Mouse (Mus musculus): ENCODE data around the gene Bcl6b. TPM values are rescaled to one million over a fixed set of nuclear protein-coding genes. Genes with fewer than 3 reads are reported as not detected.

The Bcl6b gene
- 1 to 10 TPM; 1.4 to 2.6 TPM for total RNA-seq (2021)
- long read RNA-seq, experiment 1 = 0 reads
- long read RNA-seq, experiment 2, partial matches to known transcripts = 0 of 1 reads
- long read RNA-seq, experiment 2, other reads (novel, unspliced or antisense) = 1 of 1 reads

GRCm38 (mm10) chr11:70229260-70230010, at the start of gene Bcl6b:
Gene Bcl6b, minus strand, starts transcription at chr11:70229798.
- TF ChIP-seq CTCF (IDR thresholded peaks at IDR 0.05) = no peak
- no peak for DNase-seq
- intact Hi-C loops (cut with DNase I) = no loop called here
- Histone ChIP-seq H3K27ac (peak within 1 kb of the TSS; percentile 92), H3K4me3 (peak within 1 kb of the TSS; percentile 73)

- no peak overlapping the region for H3K27ac ChIP-seq
- no peak overlapping the region for H3K4me3 ChIP-seq
- intact Hi-C loops (cut with DNase I) = no loop called here
- no peak for TF ChIP-seq CTCF (IDR thresholded peaks at IDR 0.05)
- no peak for DNase-seq
These were observed 49.4 kb upstream of the Bcl6b start for GRCm38 (mm10) chr11:70278961-70279360.

GRCm38 (mm10) chr11:70271641-70272040, 42.0 kb upstream of the Bcl6b start:
- no peak overlapping the region for H3K4me3 ChIP-seq
- TF ChIP-seq CTCF (IDR thresholded peaks at IDR 0.05) = no peak
- DNase-seq = no peak
- intact Hi-C loops (cut with DNase I) = no loop called here
- H3K27ac ChIP-seq = no peak overlapping the region

GRCm38 (mm10) chr11:70266405-70266804, 36.8 kb upstream of the Bcl6b start:
- no peak overlapping the region for H3K4me3 ChIP-seq
- H3K27ac ChIP-seq = peak overlapping the region; percentile 63
- peak; percentile 61 for DNase-seq
- intact Hi-C loops (cut with DNase I) = no loop called here
- TF ChIP-seq CTCF (IDR thresholded peaks at IDR 0.05) = no peak

GRCm38 (mm10) chr11:70265819-70266218, 36.2 kb upstream of the Bcl6b start:
- DNase-seq = no peak
- H3K27ac ChIP-seq = peak overlapping the region; percentile 63
- intact Hi-C loops (cut with DNase I) = no loop called here
- H3K4me3 ChIP-seq = no peak overlapping the region
- TF ChIP-seq CTCF (IDR thresholded peaks at IDR 0.05) = no peak

- Histone ChIP-seq H3K27ac (peak overlapping the region; percentile 63; the same call in 1 of the 2 replicates), H3K4me3 (no peak overlapping the region)
- intact Hi-C loops (cut with DNase I) = no loop called here
- no peak for DNase-seq
- no peak for TF ChIP-seq CTCF (IDR thresholded peaks at IDR 0.05)
These were observed 35.7 kb upstream of the Bcl6b start for GRCm38 (mm10) chr11:70265252-70265651.

- DNase-seq = no peak
- intact Hi-C loops (cut with DNase I) = no loop called here
- no peak for TF ChIP-seq CTCF (IDR thresholded peaks at IDR 0.05)
- Histone ChIP-seq H3K4me3 (no peak overlapping the region), H3K27ac (no peak overlapping the region)
These were observed 29.4 kb upstream of the Bcl6b start for GRCm38 (mm10) chr11:70259035-70259434.

GRCm38 (mm10) chr11:70254931-70255531, 25.4 kb upstream of the Bcl6b start, which contains the start of gene Alox12:
Gene Alox12, minus strand, starts transcription at chr11:70255353.
- DNase-seq = peak; percentile 70
- peak within 1 kb of the TSS; percentile 69; the same call in 1 of the 2 replicates for H3K27ac ChIP-seq
- TF ChIP-seq CTCF (IDR thresholded peaks at IDR 0.05) = peak; percentile 66
- intact Hi-C loops (cut with DNase I) = loop anchor here (1.0 kb wide), 1 partner anchor 54 kb away; no protein-coding TSS in a partner anchor
- peak within 1 kb of the TSS; percentile 72 for H3K4me3 ChIP-seq

- no peak for DNase-seq
- Histone ChIP-seq H3K4me3 (peak overlapping the region; percentile 72), H3K27ac (no peak overlapping the region; the same call in 1 of the 2 replicates)
- TF ChIP-seq CTCF (IDR thresholded peaks at IDR 0.05) = no peak
- intact Hi-C loops (cut with DNase I) = no loop called here
These were observed 24.7 kb upstream of the Bcl6b start for GRCm38 (mm10) chr11:70254337-70254736.

GRCm38 (mm10) chr11:70251853-70252252, 22.3 kb upstream of the Bcl6b start:
- no peak for DNase-seq
- no peak for TF ChIP-seq CTCF (IDR thresholded peaks at IDR 0.05)
- intact Hi-C loops (cut with DNase I) = no loop called here
- H3K27ac ChIP-seq = no peak overlapping the region
- H3K4me3 ChIP-seq = no peak overlapping the region

GRCm38 (mm10) chr11:70250150-70250549, 20.6 kb upstream of the Bcl6b start:
- no peak for DNase-seq
- H3K27ac ChIP-seq = no peak overlapping the region

GRCm38 (mm10) chr11:70247136-70247845, 17.7 kb upstream of the Bcl6b start:
- no peak overlapping the region for H3K27ac ChIP-seq
- TF ChIP-seq CTCF (IDR thresholded peaks at IDR 0.05) = peak; percentile 92; the same call in 1 of the 2 replicates
- intact Hi-C loops (cut with DNase I) = no loop called here
- DNase-seq = peak; percentile 63
- no peak overlapping the region for H3K4me3 ChIP-seq

More at GRCm38 (mm10) chr11:70250150-70250549, 20.6 kb upstream of the Bcl6b start:
- intact Hi-C loops (cut with DNase I) = no loop called here
- no peak for TF ChIP-seq CTCF (IDR thresholded peaks at IDR 0.05)
- no peak overlapping the region for H3K4me3 ChIP-seq

All from gastrocnemius, adult 2 months (tissue).